Mouse (Mus musculus): ENCODE results near the gene Ccdc77. TPM values are rescaled to one million over a fixed set of nuclear protein-coding genes. Genes with fewer than 3 reads are reported as not detected.
"Not testable (repeated sequence)": the region's sequence is repeated elsewhere in the genome, so short reads cannot be mapped to it uniquely, and the experiment has no call there.

Ccdc77 gene
- polyA plus RNA-seq, 1 experiment from 2014 or later, result 20.9 TPM

DNA sequence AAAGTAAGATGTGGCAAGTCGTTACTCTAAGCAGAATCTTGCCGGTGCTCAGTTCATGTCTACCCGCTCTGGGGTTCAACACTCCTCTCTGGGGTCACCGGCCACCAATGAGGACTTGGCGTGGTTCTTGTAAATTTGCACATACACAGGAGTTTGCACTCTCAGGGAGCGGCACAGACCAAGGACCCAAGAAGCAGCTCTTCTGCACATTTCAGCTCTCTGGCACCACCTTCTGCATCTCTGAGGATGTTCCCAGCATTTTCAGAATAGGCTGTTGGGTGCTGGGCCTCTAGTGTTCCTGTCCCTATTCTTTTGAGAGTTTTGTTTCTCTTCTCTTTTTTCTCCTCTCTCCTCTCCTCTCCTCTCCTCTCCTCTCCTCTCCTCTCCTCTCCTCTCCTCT lies 63.0 kb downstream of the Ccdc77 start:
- Histone ChIP-seq H3K4me1 (ENCODE audit: control insufficient read depth, insufficient read depth, low read length) (no peaks in the 10 kb centered on the region), H3K4me3 (ENCODE audit: low read depth, low read length) (no peak overlapping the region), H3K9ac (ENCODE audit: low read depth, low read length) (no peak overlapping the region; the same call in 1 of the 2 replicates), H3K9me3 (replicated peaks; ENCODE audit: control insufficient read depth, low read length) (no peaks in the 10 kb centered on the region), H3K27me3 (ENCODE audit: control insufficient read depth, insufficient read depth, low read length) (peaks cover 6% of the 10 kb centered on the region; the same call in 1 of the 2 replicates), H3K36me3 (ENCODE audit: control insufficient read depth, insufficient read depth, low read length) (no peaks in the 10 kb centered on the region), H3K27ac (ENCODE audit: low read depth, low read length) (no peak overlapping the region), H3K4me2 (peak overlapping the region; percentile 32; the same call in 1 of the 2 replicates)
- ATAC-seq (replicated peaks; ENCODE audit: insufficient number of reproducible peaks, low FRiP score, low TSS enrichment), result no peak
- 17% methylated on average over 6 of the region's 6 CpGs for WGBS (ENCODE audit: insufficient replicate concordance)

DNA sequence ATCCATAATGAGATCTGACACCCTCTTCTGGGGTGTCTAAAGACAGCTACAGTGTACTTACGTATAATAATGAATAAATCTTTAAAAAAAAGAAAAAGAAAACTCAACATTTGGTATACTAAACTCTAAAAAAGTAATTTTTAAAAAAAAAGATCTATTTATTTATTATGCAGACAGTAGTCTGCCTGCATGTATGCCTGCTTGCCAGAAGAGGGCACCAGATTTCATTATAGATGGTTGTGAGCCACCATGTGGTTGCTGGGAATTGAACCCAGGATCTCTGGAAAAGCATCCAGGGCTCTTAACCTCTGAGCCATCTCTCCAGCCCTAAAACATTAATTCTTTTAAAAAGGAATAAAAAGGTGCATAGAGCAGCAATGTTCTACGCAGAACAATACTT lies 67.6 kb downstream of the Ccdc77 start:
- H3K9ac ChIP-seq (ENCODE audit: low read depth, low read length); H3K4me3 ChIP-seq (ENCODE audit: low read depth, low read length); H3K36me3 ChIP-seq (ENCODE audit: control insufficient read depth, insufficient read depth, low read length); H3K4me1 ChIP-seq (ENCODE audit: control insufficient read depth, insufficient read depth, low read length); H3K27ac ChIP-seq (ENCODE audit: low read depth, low read length); ATAC-seq (replicated peaks; ENCODE audit: insufficient number of reproducible peaks, low FRiP score, low TSS enrichment); H3K4me2 ChIP-seq; H3K9me3 ChIP-seq (replicated peaks; ENCODE audit: control insufficient read depth, low read length): not testable (repeated sequence)
- peaks cover 33% of the 10 kb centered on the region for H3K27me3 ChIP-seq (ENCODE audit: control insufficient read depth, insufficient read depth, low read length)
- WGBS (ENCODE audit: insufficient replicate concordance), result 91% methylated on average over 2 of the region's 2 CpGs

DNA sequence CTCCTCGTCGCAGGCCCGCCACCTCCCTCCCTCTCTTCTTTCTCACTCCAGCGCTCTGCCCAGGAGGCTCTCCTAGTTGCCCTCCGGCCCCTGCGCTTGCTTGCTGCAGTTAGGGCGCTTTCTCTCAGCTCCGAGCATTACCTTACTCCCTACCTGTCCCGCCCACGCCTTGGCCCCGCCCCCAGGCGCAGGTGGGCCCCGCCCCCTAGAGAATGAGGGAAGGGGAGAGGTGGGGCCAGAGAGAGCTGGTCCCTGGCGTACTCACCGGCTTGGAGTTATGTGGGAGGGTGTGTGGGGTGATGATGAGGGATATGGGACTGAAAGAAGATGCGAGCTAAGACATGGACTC lies 69.4 kb downstream of the Ccdc77 start:
- WGBS (ENCODE audit: insufficient replicate concordance), result 4% methylated on average over 16 of the region's 16 CpGs
- Histone ChIP-seq H3K9ac (ENCODE audit: low read depth, low read length) (peak overlapping the region; percentile 65), H3K4me2 (peak overlapping the region; percentile 99)

DNA sequence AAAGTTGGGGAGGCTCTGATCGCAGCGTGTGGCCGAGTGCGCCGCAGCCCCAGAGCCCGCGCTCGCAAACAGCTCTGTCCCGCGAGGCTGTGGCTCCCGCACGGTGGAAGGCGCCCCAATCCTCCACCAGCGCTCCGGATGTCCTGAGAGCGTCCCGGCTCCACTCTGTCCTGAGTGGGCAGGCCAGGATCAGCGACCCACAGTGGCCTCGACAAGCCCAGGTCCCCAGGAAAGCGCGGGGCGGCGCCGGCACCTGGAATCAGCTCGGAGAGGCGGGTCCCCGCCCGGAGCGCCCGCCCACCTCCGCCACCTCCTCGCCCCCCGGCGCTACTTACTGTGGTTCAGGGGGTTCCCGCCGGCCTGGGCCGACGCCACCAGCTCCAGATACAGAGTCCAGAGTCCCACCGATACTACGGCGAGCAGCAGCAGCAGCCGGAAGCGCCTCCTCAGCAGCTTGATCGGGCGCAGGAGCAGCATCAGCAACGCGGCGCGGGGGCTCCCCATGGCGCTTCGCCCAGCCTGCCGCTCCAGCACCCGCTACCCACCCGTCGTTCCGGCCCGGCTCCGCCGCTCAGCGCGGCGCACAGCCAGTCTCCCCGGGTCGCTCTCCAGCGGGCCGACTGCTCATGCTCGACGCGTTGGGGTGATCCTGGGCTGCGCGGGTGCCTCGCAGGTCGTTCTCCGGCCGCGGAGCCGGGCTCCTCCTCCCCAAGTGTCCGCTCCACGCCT lies 70.0 kb downstream of the Ccdc77 start, which contains the start of the genes D330020A13Rik and B4galnt3:
Gene D330020A13Rik, plus strand, starts transcription at position 309 of the 729 bp plus-strand sequence.
Gene B4galnt3, minus strand, starts transcription at position 504 of the 729 bp plus-strand sequence.
- H3K4me1 ChIP-seq (ENCODE audit: control insufficient read depth, insufficient read depth, low read length), result peaks cover 5% of the 10 kb centered on the region; the same call in 1 of the 2 replicates
- peaks cover 33% of the 10 kb centered on the region for H3K27me3 ChIP-seq (ENCODE audit: control insufficient read depth, insufficient read depth, low read length)
- peak within 1 kb of the TSS; percentile 68 for H3K4me3 ChIP-seq (ENCODE audit: low read depth, low read length)
- peak; percentile 42; the same call in 1 of the 2 replicates for ATAC-seq (replicated peaks; ENCODE audit: insufficient number of reproducible peaks, low FRiP score, low TSS enrichment)
- 0 out of 2 replicates have a peak, but pooled peaks cover 2% of the 10 kb centered on the region for H3K9me3 ChIP-seq (replicated peaks; ENCODE audit: control insufficient read depth, low read length)
- H3K36me3 ChIP-seq (ENCODE audit: control insufficient read depth, insufficient read depth, low read length), result no peaks in the 10 kb centered on the region
- H3K9ac ChIP-seq (ENCODE audit: low read depth, low read length), result peak within 1 kb of the TSS; percentile 65
- H3K27ac ChIP-seq (ENCODE audit: low read depth, low read length), result no peak within 1 kb of the TSS
- WGBS (ENCODE audit: insufficient replicate concordance), result under 1% methylated on average over 69 of the region's 79 CpGs
- peak within 1 kb of the TSS; percentile 99 for H3K4me2 ChIP-seq

More for the DNA sequence above, 69.4 kb downstream of the Ccdc77 start:
- no peak overlapping the region for H3K27ac ChIP-seq (ENCODE audit: low read depth, low read length)
- H3K4me1 ChIP-seq (ENCODE audit: control insufficient read depth, insufficient read depth, low read length), result peaks cover 5% of the 10 kb centered on the region; the same call in 1 of the 2 replicates
- H3K4me3 ChIP-seq (ENCODE audit: low read depth, low read length), result peak overlapping the region; percentile 68
- H3K9me3 ChIP-seq (replicated peaks; ENCODE audit: control insufficient read depth, low read length), result 0 out of 2 replicates have a peak, but pooled peaks cover 2% of the 10 kb centered on the region
- H3K36me3 ChIP-seq (ENCODE audit: control insufficient read depth, insufficient read depth, low read length), result no peaks in the 10 kb centered on the region
- peaks cover 33% of the 10 kb centered on the region for H3K27me3 ChIP-seq (ENCODE audit: control insufficient read depth, insufficient read depth, low read length)
- ATAC-seq (replicated peaks; ENCODE audit: insufficient number of reproducible peaks, low FRiP score, low TSS enrichment), result peak; percentile 39; the same call in 1 of the 2 replicates

DNA sequence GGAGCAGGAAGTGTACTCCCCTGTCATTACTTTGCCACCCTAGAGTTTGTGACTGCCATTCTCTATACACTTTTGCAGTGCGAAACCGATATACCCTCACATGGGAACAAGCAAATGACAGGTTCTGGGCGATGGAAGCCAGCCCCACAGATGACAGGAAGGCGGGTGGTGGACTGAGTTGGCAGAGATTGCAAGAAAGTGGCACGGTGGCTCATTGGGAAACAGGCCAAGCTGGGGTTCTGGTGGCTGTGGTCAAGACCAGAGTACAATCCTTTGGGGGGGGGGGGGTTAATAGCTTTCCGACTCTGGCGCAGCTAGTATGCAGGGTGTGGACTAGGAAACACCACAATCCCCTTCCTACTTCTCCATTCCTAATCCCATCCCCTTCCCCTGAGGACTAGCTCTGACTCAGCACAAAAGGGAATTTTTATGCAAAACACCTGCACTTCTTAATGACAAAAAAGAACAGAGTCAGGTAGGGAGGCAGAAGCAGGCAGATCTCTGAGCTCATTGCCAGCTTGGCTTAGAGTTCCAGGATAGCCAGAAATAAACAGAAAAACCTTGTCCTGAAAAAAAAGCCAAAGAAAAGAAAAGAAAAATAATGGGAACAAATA lies 72.7 kb downstream of the Ccdc77 start:
- ATAC-seq (replicated peaks; ENCODE audit: insufficient number of reproducible peaks, low FRiP score, low TSS enrichment), result no peak
- H3K4me1 ChIP-seq (ENCODE audit: control insufficient read depth, insufficient read depth, low read length), result peaks cover 7% of the 10 kb centered on the region; the same call in 1 of the 2 replicates
- H3K4me3 ChIP-seq (ENCODE audit: low read depth, low read length), result no peak overlapping the region
- no peaks in the 10 kb centered on the region for H3K36me3 ChIP-seq (ENCODE audit: control insufficient read depth, insufficient read depth, low read length)
- peaks cover 33% of the 10 kb centered on the region for H3K27me3 ChIP-seq (ENCODE audit: control insufficient read depth, insufficient read depth, low read length)
- H3K9me3 ChIP-seq (replicated peaks; ENCODE audit: control insufficient read depth, low read length), result 0 out of 2 replicates have a peak, but pooled peaks cover 2% of the 10 kb centered on the region
- H3K27ac ChIP-seq (ENCODE audit: low read depth, low read length), result no peak overlapping the region
- H3K9ac ChIP-seq (ENCODE audit: low read depth, low read length), result no peak overlapping the region
- H3K4me2 ChIP-seq, result no peak overlapping the region
- WGBS (ENCODE audit: insufficient replicate concordance), result 63% methylated on average over 7 of the region's 7 CpGs

DNA sequence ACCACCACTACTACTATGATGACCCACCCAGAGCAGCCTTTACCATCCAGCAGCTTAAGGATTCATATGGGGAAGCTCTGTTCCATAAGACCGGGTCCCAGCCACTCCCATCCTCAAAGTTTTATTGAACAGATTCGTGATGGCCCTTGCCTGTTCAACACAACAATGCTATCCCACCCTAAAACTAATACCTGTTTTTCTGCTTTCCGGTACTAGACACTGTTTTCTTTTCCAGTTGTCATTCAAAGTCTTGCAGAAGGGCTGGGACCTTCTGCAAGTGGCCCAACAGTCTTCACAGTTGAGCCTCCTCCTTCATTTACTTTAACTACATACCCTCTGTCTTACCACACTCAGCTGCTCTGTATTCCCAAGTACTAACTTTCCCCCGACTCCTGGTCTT lies 74.7 kb downstream of the Ccdc77 start:
- Histone ChIP-seq H3K36me3 (ENCODE audit: control insufficient read depth, insufficient read depth, low read length) (no peaks in the 10 kb centered on the region), H3K27ac (ENCODE audit: low read depth, low read length) (no peak overlapping the region), H3K9ac (ENCODE audit: low read depth, low read length) (no peak overlapping the region), H3K4me2 (no peak overlapping the region), H3K27me3 (ENCODE audit: control insufficient read depth, insufficient read depth, low read length) (peaks cover 22% of the 10 kb centered on the region), H3K9me3 (replicated peaks; ENCODE audit: control insufficient read depth, low read length) (no peaks in the 10 kb centered on the region), H3K4me3 (ENCODE audit: low read depth, low read length) (no peak overlapping the region), H3K4me1 (ENCODE audit: control insufficient read depth, insufficient read depth, low read length) (0 out of 2 replicates have a peak, but pooled peaks cover 4% of the 10 kb centered on the region)
- no peak for ATAC-seq (replicated peaks; ENCODE audit: insufficient number of reproducible peaks, low FRiP score, low TSS enrichment)
- 75% methylated on average over 4 of the region's 4 CpGs for WGBS (ENCODE audit: insufficient replicate concordance)

DNA sequence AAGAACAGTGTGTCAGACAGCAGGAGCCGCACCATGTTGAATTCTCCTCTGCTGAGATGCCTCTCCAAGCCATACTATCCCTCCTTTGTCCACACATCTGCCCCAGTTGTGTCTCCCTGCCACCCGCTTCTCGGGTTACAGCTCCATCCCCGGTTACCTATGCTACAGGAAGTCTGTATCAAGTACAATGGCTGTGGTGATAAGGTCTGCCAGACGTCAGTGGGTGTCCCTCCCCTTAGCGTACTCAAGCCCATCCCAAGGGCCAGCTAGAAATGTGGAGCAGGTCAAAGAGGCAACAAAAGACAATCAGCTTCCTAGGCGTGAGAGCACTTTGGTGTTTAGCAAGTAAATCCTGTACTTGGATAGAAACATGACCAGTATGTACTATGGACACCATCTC lies 75.6 kb downstream of the Ccdc77 start:
- Histone ChIP-seq H3K27ac (ENCODE audit: low read depth, low read length) (no peak overlapping the region), H3K9me3 (replicated peaks; ENCODE audit: control insufficient read depth, low read length) (no peaks in the 10 kb centered on the region), H3K36me3 (ENCODE audit: control insufficient read depth, insufficient read depth, low read length) (no peaks in the 10 kb centered on the region), H3K4me3 (ENCODE audit: low read depth, low read length) (no peak overlapping the region), H3K4me1 (ENCODE audit: control insufficient read depth, insufficient read depth, low read length) (0 out of 2 replicates have a peak, but pooled peaks cover 2% of the 10 kb centered on the region), H3K27me3 (ENCODE audit: control insufficient read depth, insufficient read depth, low read length) (peaks cover 13% of the 10 kb centered on the region), H3K4me2 (no peak overlapping the region), H3K9ac (ENCODE audit: low read depth, low read length) (no peak overlapping the region)
- no peak for ATAC-seq (replicated peaks; ENCODE audit: insufficient number of reproducible peaks, low FRiP score, low TSS enrichment)
- 26% methylated on average over 7 of the region's 7 CpGs for WGBS (ENCODE audit: insufficient replicate concordance)

DNA sequence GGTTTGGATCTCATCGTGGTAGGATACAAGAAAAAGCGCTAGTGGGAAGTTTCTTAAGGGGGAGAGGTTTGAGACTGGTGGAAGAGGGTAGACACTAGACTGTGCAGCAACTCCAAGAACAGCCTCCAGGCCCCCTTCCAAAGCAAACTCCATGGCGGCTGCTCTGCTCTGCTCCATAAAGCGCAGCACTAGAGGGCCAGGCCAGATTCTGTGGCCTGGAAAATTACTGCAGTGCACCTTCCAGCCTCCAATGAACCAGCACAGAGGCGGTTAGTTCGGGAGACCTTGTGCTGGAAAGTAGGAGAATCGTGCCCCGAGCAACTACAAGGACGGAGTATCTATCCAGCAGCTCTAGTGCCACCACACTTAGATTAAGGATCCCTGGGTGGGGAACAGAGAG lies 76.9 kb downstream of the Ccdc77 start:
- Histone ChIP-seq H3K4me3 (ENCODE audit: low read depth, low read length) (no peak overlapping the region), H3K27me3 (ENCODE audit: control insufficient read depth, insufficient read depth, low read length) (0 out of 2 replicates have a peak, but pooled peaks cover under 1% of the 10 kb centered on the region), H3K27ac (ENCODE audit: low read depth, low read length) (no peak overlapping the region), H3K9ac (ENCODE audit: low read depth, low read length) (no peak overlapping the region), H3K9me3 (replicated peaks; ENCODE audit: control insufficient read depth, low read length) (no peaks in the 10 kb centered on the region), H3K4me1 (ENCODE audit: control insufficient read depth, insufficient read depth, low read length) (0 out of 2 replicates have a peak, but pooled peaks cover 2% of the 10 kb centered on the region), H3K4me2 (no peak overlapping the region), H3K36me3 (ENCODE audit: control insufficient read depth, insufficient read depth, low read length) (no peaks in the 10 kb centered on the region)
- WGBS (ENCODE audit: insufficient replicate concordance), result 79% methylated on average over 9 of the region's 9 CpGs
- no peak for ATAC-seq (replicated peaks; ENCODE audit: insufficient number of reproducible peaks, low FRiP score, low TSS enrichment)

Measured in heart, embryonic 11.5 days (tissue).